Mouse (Mus musculus) heart, postnatal 25 days (tissue): ENCODE data around the gene Rnf130. TPM values are rescaled to one million over a fixed set of nuclear protein-coding genes. Genes with fewer than 3 reads are reported as not detected.

Experiments used
- microRNA-seq: library from miRNA; unstranded; fragments of <30 nt; microRNA quantifications from one replicate; pipeline ENCODE4 v1.2.0, GENCODE M21; 2022
- total RNA-seq, 2 experiments: library from RNA; stranded (reverse); gene quantifications; 2 replicates each; pipeline ENCODE4 v1.2.3; 2021

The Rnf130 gene
- total RNA-seq, 2 experiments from 2014 or later = 48.6 to 50.6 TPM

Small RNAs within 50 kb of the gene (microRNA-seq; reads per million reads assigned to microRNA genes)
- gene Mir340 = 95.0 reads per million, percentile 57 among the genes with 10 or more reads in this experiment

Other genes with a start within 250 kb of the Rnf130 start
- gene Gfpt2, start 231.2 kb upstream of the Rnf130 start, total RNA-seq = 10 to 100 TPM; 11.8 to 13.9 TPM
- 10 to 100 TPM; 42.5 to 44.2 TPM for gene Mapk9, start 178.6 kb upstream of the Rnf130 start, total RNA-seq
- under 1 TPM; 0.31 to 0.42 TPM for gene Rasgef1c, start 123.5 kb upstream of the Rnf130 start, total RNA-seq
- 10 to 100 TPM; 42.9 to 43.9 TPM for gene Tbc1d9b, start 106.0 kb downstream of the Rnf130 start, total RNA-seq
- gene Mrnip, start 149.1 kb downstream of the Rnf130 start, total RNA-seq = 1 to 10 TPM; 2.3 to 2.7 TPM
- gene Sqstm1, start 185.5 kb downstream of the Rnf130 start, total RNA-seq = 100 to 1,000 TPM; 265 to 324 TPM
- 10 to 100 TPM; 85.3 to 86.5 TPM for gene Mgat4b, start 185.5 kb downstream of the Rnf130 start, total RNA-seq
- 1 to 10 TPM; 4.8 to 7.8 TPM for gene Ltc4s, start 213.3 kb downstream of the Rnf130 start, total RNA-seq